Mouse (Mus musculus): Measurements from ENCODE around the gene Gm28230. TPM values are rescaled to one million over a fixed set of nuclear protein-coding genes. Genes with fewer than 3 reads are reported as not detected.
A peak's percentile ranks its signal among the peaks of the same experiment; 100 is the strongest.

Gene Gm28230
- polyA plus RNA-seq, 1 experiment from 2014 or later, result 0.05 TPM

DNA sequence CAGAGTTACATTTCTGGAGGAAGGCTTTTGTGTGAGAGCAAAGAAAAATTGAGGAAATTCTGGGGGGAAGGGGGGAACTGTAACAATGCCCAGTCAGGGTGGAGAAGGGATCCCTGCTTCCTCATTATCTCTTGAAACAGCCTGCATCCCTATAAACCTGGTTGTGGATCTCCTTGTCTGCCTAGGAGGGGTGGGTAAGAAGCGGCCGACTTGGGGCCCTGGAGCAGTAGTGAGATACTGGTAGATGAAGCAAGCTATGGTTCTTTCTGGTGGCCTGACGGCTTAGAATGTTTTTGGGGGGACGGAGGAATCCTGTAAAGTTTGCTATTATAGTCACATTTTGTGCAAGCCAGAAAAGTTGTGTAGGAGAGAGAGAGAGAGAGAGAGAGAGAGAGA is 33.1 kb upstream of the Gm28230 start:
- no peaks in the 10 kb centered on the region for H3K9me3 ChIP-seq
- WGBS, result 14% methylated on average over 4 of the region's 4 CpGs
- peaks cover 98% of the 10 kb centered on the region for H3K27me3 ChIP-seq
- no peak for ATAC-seq (ENCODE audit: borderline replicate concordance, extremely low read depth, low FRiP score, low TSS enrichment)
- H3K4me2 ChIP-seq, result no peak overlapping the region
- H3K4me3 ChIP-seq, result no peak overlapping the region
- no peak overlapping the region for H3K27ac ChIP-seq
- no peaks in the 10 kb centered on the region for H3K36me3 ChIP-seq
- H3K4me1 ChIP-seq, result peaks cover 13% of the 10 kb centered on the region
- H3K9ac ChIP-seq, result no peak overlapping the region

DNA sequence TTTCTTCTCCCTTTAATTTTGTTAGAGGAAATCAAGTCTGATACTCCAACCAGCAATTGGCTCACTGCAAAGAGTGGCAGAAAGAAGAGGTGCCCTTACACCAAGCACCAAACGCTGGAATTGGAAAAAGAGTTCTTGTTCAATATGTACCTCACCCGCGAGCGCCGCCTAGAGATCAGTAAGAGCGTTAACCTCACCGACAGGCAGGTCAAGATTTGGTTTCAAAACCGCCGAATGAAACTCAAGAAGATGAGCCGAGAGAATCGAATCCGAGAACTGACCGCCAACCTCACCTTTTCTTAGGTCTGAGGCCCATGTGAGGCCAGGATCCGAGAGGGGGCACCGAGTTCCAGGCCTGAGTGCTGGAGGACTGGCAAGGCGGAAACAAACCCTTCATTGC is 32.5 kb upstream of the Gm28230 start:
- Histone ChIP-seq H3K4me3 (no peak overlapping the region), H3K4me1 (peaks cover 15% of the 10 kb centered on the region), H3K9ac (no peak overlapping the region), H3K9me3 (no peaks in the 10 kb centered on the region), H3K36me3 (no peaks in the 10 kb centered on the region), H3K27ac (no peak overlapping the region), H3K27me3 (peaks cover 98% of the 10 kb centered on the region), H3K4me2 (no peak overlapping the region)
- WGBS, result 2% methylated on average over 16 of the region's 16 CpGs
- no peak for ATAC-seq (ENCODE audit: borderline replicate concordance, extremely low read depth, low FRiP score, low TSS enrichment)

DNA sequence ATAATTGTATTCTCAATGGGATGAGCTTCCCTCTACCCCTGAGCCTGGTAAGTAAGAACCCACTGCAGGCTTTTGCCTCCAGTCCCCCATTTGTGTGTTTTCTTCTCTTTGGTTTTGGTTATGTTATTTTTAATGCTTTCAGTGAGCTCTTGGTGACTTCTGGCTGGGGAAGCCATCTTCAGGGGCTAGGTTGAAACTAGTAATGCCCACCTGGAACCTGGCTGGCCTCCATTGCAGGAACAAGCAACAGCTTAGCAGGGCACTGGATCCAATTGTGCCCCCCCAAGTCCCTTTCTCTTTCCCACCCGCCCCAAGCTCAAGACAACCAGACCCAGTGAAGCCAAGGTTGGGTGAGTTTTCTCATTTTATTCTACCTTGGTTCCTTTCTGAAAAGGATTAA is 31.1 kb upstream of the Gm28230 start:
- H3K27ac ChIP-seq, result no peak overlapping the region
- 14% methylated on average over 1 of the region's 1 CpGs for WGBS
- ATAC-seq (ENCODE audit: borderline replicate concordance, extremely low read depth, low FRiP score, low TSS enrichment), result no peak
- H3K4me2 ChIP-seq, result no peak overlapping the region
- H3K27me3 ChIP-seq, result peaks cover 99% of the 10 kb centered on the region
- H3K9ac ChIP-seq, result no peak overlapping the region
- H3K4me1 ChIP-seq, result peaks cover 15% of the 10 kb centered on the region
- no peaks in the 10 kb centered on the region for H3K36me3 ChIP-seq
- H3K9me3 ChIP-seq, result no peaks in the 10 kb centered on the region
- no peak overlapping the region for H3K4me3 ChIP-seq

DNA sequence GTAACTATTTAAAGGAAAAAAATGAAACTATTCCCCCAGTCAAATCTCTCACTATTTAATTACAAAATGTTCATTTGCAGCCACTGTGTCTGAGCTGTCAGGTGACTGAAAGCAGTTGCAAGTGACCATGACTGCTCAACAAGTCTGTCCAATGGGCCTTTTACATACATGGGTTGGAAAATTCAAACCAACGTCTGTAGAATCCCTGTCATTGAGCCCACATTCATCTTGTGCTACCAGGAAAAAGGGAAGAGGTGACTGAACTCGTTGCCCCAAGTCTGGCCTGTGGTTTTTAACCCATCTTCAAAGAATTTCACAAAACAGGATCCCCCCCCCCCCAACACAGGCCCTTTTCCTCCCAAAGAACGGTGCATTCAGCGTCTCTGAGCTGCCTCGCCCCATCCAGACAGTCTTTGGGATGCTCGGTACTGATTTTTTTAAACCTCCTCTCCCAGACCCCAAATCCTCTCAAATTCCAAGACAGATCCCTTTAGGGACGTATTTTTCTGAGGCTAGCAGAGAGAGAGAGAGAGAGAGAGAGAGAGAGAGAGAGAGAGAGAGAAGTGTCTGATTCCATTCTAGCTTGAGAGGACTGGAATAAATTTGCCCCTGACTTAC is 30.6 kb upstream of the Gm28230 start:
- Histone ChIP-seq H3K4me1 (peaks cover 15% of the 10 kb centered on the region), H3K4me2 (no peak overlapping the region), H3K27me3 (peaks cover 100% of the 10 kb centered on the region), H3K36me3 (no peaks in the 10 kb centered on the region), H3K9ac (no peak overlapping the region), H3K9me3 (no peaks in the 10 kb centered on the region), H3K27ac (no peak overlapping the region), H3K4me3 (no peak overlapping the region)
- 2% methylated on average over 7 of the region's 7 CpGs for WGBS
- no peak for ATAC-seq (ENCODE audit: borderline replicate concordance, extremely low read depth, low FRiP score, low TSS enrichment)

DNA sequence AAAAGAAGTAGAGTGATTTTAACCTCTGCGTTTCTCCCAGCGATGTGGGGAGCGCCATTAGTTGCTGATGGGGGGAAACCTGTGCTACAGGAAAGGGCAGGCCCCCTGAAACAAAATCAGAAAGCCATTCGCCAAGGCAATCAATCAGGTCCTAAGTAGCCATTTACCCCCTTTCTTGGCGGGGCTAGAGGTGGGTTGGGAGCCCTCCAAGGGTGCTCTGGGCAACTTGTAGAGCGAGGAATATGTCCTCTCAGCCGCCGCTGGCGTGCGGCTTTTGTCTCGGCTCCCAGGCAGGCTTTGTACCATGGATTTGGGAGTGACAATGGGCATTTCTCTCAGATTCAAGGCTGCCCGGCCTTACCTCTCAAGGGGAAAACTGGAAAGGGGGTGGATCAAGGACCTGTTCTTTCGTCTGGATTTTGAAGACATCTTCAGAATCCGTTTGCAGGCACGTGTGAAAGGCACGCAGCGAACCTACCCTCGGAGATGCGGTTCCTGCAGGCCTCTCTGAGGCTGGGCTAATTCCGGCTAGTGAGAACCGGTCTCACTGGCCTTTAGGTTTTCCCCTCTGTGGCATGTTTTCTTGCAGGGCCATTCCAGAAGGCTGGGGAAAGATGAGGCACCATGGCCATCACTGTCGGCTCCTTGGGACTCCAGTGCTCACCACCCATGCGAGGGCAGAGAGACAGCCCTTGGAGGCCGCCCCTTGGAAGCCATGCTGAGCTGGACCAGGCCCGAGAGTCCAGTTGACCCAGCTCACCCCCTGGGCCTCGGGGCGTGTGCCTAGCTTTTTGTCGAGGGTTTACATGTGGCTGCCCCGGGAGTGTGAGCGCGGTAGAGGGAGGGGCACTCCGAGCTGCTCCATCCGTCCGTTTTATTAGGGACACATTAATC is 29.8 kb upstream of the Gm28230 start:
- no peak overlapping the region for H3K27ac ChIP-seq
- WGBS, result 2% methylated on average over 34 of the region's 34 CpGs
- no peak overlapping the region for H3K4me2 ChIP-seq
- no peaks in the 10 kb centered on the region for H3K9me3 ChIP-seq
- H3K4me1 ChIP-seq, result peaks cover 12% of the 10 kb centered on the region
- peaks cover 100% of the 10 kb centered on the region for H3K27me3 ChIP-seq
- no peak overlapping the region for H3K4me3 ChIP-seq
- 0 out of 2 replicates have a peak, but pooled peaks have one; percentile 36 for ATAC-seq (ENCODE audit: borderline replicate concordance, extremely low read depth, low FRiP score, low TSS enrichment)
- no peak overlapping the region for H3K9ac ChIP-seq
- H3K36me3 ChIP-seq, result no peaks in the 10 kb centered on the region

DNA sequence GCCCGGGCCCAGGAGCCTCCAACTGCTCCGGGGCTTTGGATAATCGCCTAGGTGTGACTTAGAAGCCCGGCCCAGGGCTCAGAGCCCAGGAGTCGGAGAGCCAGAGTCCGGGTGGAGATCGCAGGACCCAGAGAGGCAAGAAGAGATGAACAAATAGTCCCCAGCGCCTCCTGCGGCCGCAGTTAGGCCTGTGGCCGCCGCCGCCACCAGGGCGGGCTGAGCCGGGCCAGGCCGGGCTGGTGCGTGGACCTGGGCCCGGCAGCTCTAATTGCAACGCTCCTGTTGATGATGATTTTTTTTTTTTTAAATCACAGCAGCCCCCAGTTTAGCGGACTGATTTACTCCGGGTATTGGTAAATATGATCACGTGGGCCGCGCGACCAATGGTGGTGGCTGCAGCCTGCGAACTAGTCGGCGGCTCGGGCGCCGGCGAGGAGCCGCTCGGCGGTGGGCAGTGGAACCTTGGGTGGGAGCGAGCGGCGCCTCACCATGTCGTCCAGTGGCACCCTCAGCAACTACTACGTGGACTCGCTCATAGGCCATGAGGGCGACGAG is 28.9 kb upstream of the Gm28230 start, which contains the start of gene Hoxd9:
Gene Hoxd9, plus strand, starts transcription at position 161 of the 555 bp plus-strand sequence.
- WGBS, result 1% methylated on average over 43 of the region's 43 CpGs
- Histone ChIP-seq H3K27me3 (peaks cover 99% of the 10 kb centered on the region), H3K9me3 (no peaks in the 10 kb centered on the region), H3K27ac (no peak within 1 kb of the TSS), H3K36me3 (no peaks in the 10 kb centered on the region), H3K4me1 (peaks cover 12% of the 10 kb centered on the region), H3K9ac (no peak within 1 kb of the TSS), H3K4me2 (peak within 1 kb of the TSS; percentile 53), H3K4me3 (peak within 1 kb of the TSS; percentile 34)
- no peak for ATAC-seq (ENCODE audit: borderline replicate concordance, extremely low read depth, low FRiP score, low TSS enrichment)

DNA sequence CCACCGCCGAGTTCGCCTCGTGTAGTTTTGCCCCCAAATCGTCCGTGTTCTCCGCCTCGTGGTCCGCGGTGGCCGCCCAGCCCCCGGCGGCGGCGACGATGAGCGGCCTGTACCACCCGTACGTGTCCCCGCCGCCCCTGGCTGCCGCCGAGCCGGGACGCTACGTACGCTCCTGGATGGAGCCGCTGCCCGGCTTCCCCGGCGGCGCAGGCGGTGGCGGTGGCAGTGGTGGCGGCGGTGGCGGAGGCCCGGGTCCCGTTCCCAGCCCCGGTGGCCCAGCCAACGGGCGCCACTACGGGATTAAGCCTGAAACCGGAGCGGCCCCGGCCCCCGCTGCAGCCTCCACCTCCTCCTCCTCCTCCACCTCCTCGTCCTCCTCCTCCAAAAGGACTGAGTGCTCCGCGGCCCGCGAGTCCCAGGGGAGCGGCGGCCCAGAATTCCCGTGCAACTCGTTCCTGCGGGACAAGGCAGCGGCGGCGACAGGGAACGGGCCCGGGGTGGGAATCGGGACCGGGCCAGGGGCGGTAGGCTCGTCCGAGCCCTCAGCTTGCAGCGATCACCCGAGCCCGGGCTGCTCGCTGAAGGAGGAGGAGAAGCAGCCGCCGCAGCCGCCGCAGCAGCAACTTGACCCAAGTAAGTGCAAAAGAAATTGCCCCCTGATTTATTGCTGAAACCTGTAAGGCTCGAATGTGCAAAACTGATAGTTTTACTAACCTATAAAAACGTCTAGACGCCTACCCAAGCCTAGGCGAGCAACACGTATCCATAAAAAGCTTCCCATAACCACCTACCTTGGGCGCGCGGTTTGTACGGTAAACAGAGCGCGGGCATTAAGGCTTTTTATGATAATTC is 28.1 kb upstream of the Gm28230 start:
- peaks cover 12% of the 10 kb centered on the region for H3K4me1 ChIP-seq
- ATAC-seq (ENCODE audit: borderline replicate concordance, extremely low read depth, low FRiP score, low TSS enrichment), result no peak
- H3K27ac ChIP-seq, result no peak overlapping the region
- no peak overlapping the region for H3K9ac ChIP-seq
- under 1% methylated on average over 77 of the region's 86 CpGs for WGBS
- peak overlapping the region; percentile 34 for H3K4me3 ChIP-seq
- H3K9me3 ChIP-seq, result no peaks in the 10 kb centered on the region
- H3K27me3 ChIP-seq, result peaks cover 99% of the 10 kb centered on the region
- H3K36me3 ChIP-seq, result no peaks in the 10 kb centered on the region
- H3K4me2 ChIP-seq, result peak overlapping the region; percentile 53

DNA sequence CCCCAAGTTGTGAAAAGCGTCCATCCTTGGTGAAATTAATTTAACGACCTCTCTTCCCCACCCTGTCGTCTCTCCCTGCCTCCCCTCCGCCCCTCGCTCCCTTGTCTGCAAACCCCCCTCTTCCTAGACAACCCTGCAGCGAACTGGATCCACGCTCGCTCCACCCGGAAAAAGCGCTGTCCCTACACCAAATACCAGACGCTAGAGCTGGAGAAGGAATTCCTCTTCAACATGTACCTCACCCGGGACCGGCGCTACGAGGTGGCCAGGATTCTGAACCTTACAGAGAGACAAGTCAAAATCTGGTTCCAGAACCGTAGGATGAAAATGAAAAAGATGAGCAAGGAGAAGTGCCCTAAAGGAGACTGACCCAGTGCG is 27.5 kb upstream of the Gm28230 start:
- Histone ChIP-seq H3K9ac (no peak overlapping the region), H3K27ac (no peak overlapping the region), H3K4me1 (peaks cover 12% of the 10 kb centered on the region), H3K27me3 (peaks cover 99% of the 10 kb centered on the region), H3K9me3 (no peaks in the 10 kb centered on the region), H3K4me2 (no peak overlapping the region), H3K36me3 (no peaks in the 10 kb centered on the region), H3K4me3 (no peak overlapping the region)
- WGBS, result 2% methylated on average over 17 of the region's 17 CpGs
- no peak for ATAC-seq (ENCODE audit: borderline replicate concordance, extremely low read depth, low FRiP score, low TSS enrichment)

DNA sequence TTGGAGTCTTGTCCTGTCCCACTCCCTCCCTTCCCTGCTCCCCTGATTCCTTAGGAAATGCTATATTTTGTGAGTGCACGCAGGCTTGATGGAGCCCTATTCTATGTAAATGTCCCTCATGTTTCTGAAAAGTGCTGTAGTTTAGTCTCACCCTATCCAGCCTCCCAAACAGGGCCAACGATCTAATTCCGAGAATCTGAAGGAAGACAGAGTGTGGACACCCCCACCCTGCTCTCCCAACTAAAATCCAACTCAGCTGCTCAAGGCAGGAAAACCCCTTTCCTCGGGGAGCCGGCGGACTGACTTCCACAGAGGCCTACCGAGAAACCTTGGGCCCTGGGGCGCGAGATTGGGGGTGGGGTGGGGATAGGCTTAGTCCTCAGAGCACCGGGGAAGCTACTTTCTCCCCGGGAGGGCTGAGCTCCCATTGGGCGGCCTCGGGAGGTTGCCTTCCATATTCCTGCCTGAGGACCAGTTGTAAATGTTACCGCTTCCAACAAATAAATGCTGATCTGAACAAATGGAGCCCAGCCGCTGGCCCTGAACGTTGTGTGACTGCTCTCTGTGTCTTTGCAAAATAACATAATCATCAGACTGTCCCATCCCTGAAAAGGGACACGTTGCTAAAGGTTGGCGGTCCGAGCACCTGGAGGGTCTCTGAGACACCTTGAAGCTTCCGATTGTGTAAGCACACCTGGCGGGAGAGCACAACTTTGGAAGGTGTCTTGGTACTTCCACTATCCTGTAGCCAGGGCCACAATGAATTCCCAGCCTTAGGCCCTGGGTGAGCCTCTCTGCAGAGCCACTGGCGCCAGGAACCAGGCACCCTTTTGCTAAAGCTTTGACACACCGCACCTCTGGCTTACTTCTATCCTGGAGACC is 26.6 kb upstream of the Gm28230 start:
- no peak overlapping the region for H3K9ac ChIP-seq
- no peaks in the 10 kb centered on the region for H3K9me3 ChIP-seq
- H3K27ac ChIP-seq, result no peak overlapping the region
- no peak overlapping the region for H3K4me3 ChIP-seq
- H3K36me3 ChIP-seq, result no peaks in the 10 kb centered on the region
- H3K4me2 ChIP-seq, result no peak overlapping the region
- H3K4me1 ChIP-seq, result peaks cover 17% of the 10 kb centered on the region
- WGBS, result 5% methylated on average over 23 of the region's 23 CpGs
- peaks cover 99% of the 10 kb centered on the region for H3K27me3 ChIP-seq
- ATAC-seq (ENCODE audit: borderline replicate concordance, extremely low read depth, low FRiP score, low TSS enrichment), result no peak

DNA sequence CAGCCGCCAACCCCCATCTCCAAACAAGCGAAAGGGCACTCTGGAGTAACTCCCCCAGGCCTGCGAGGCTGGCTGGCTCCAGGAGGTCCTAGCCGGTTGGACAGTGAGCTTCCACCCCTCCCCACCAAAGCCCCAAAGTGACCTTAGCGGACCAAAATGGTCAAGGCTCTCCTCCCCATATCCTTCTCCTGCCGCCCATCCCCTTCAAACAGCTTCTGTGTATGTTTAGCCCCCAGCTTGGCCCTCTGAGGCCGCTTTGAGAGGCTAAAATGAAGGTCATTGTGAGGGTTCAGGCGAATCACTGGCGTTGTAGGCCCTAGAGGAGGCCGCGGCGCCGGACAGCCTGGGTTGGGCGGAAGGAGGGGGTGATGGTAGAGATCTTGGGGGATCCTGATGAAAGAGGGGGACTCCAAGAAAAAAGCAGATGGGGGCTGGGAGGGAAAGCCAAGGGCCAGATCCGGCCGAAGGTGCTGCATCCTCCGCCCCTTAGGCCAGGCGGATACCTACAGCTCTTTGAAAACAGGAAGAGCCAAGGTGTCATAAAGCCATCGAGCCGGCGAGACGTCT is 25.9 kb upstream of the Gm28230 start:
- 6% methylated on average over 22 of the region's 22 CpGs for WGBS
- no peaks in the 10 kb centered on the region for H3K36me3 ChIP-seq
- no peak for ATAC-seq (ENCODE audit: borderline replicate concordance, extremely low read depth, low FRiP score, low TSS enrichment)
- H3K27ac ChIP-seq, result no peak overlapping the region
- no peak overlapping the region for H3K4me3 ChIP-seq
- H3K4me1 ChIP-seq, result peaks cover 24% of the 10 kb centered on the region
- H3K27me3 ChIP-seq, result peaks cover 99% of the 10 kb centered on the region
- no peaks in the 10 kb centered on the region for H3K9me3 ChIP-seq
- H3K4me2 ChIP-seq, result no peak overlapping the region
- no peak overlapping the region for H3K9ac ChIP-seq
